Mouse (Mus musculus) kidney, adult 18-20 months (tissue): ENCODE results near the gene I0C0044D17Rik.
"Not testable (repeated sequence)": the region's sequence is repeated elsewhere in the genome, so short reads cannot be mapped to it uniquely, and the experiment has no call there.

ENCODE experiments used
- DNase-seq: peaks from one replicate; pipeline ENCODE4 v3.0.0; 2021

Gene I0C0044D17Rik

GRCm38 (mm10) chr4:98823740-98824139 is at the start of gene I0C0044D17Rik:
I0C0044D17Rik (minus strand) TSS chr4:98823840.
- DNase-seq: not testable (repeated sequence)

GRCm38 (mm10) chr4:98865386-98866237 is 42.0 kb upstream of the I0C0044D17Rik start:
- no peak for DNase-seq

- no peak for DNase-seq
These were observed 40.9 kb upstream of the I0C0044D17Rik start for GRCm38 (mm10) chr4:98864546-98864945.

GRCm38 (mm10) chr4:98864094-98864493 is 40.5 kb upstream of the I0C0044D17Rik start:
- no peak for DNase-seq

GRCm38 (mm10) chr4:98863451-98863850 is 39.8 kb upstream of the I0C0044D17Rik start:
- no peak for DNase-seq

- no peak for DNase-seq
These were observed 34.7 kb upstream of the I0C0044D17Rik start for GRCm38 (mm10) chr4:98858151-98858855.

- DNase-seq: no peak
These were observed 33.5 kb upstream of the I0C0044D17Rik start for GRCm38 (mm10) chr4:98857037-98857648.

GRCm38 (mm10) chr4:98853926-98854325 is 30.3 kb upstream of the I0C0044D17Rik start:
- DNase-seq: no peak

- DNase-seq: not testable (repeated sequence)
These were observed 26.8 kb upstream of the I0C0044D17Rik start for GRCm38 (mm10) chr4:98850485-98850884.

- no peak for DNase-seq
These were observed 23.7 kb upstream of the I0C0044D17Rik start for GRCm38 (mm10) chr4:98847120-98847885.

- no peak for DNase-seq
These were observed 22.8 kb upstream of the I0C0044D17Rik start for GRCm38 (mm10) chr4:98846396-98846795.

- no peak for DNase-seq
These were observed 22.1 kb upstream of the I0C0044D17Rik start for GRCm38 (mm10) chr4:98845687-98846125.

GRCm38 (mm10) chr4:98845201-98845600 is 21.6 kb upstream of the I0C0044D17Rik start:
- no peak for DNase-seq

- DNase-seq: no peak
These were observed 20.4 kb upstream of the I0C0044D17Rik start for GRCm38 (mm10) chr4:98843906-98844597.

GRCm38 (mm10) chr4:98841251-98841650 is 17.6 kb upstream of the I0C0044D17Rik start:
- not testable (repeated sequence) for DNase-seq

- no peak for DNase-seq
These were observed 16.9 kb upstream of the I0C0044D17Rik start for GRCm38 (mm10) chr4:98840526-98840925.

- DNase-seq: no peak
These were observed 15.3 kb upstream of the I0C0044D17Rik start for GRCm38 (mm10) chr4:98838913-98839312.

- no peak for DNase-seq
These were observed 14.3 kb upstream of the I0C0044D17Rik start for GRCm38 (mm10) chr4:98837715-98838505.

- DNase-seq: no peak
These were observed 12.9 kb upstream of the I0C0044D17Rik start for GRCm38 (mm10) chr4:98836519-98836918.

GRCm38 (mm10) chr4:98834782-98835181 is 11.1 kb upstream of the I0C0044D17Rik start:
- DNase-seq: no peak

GRCm38 (mm10) chr4:98831726-98832125 is 8.1 kb upstream of the I0C0044D17Rik start:
- DNase-seq: no peak
